Mouse (Mus musculus): ENCODE measurements at regions not wholly inside any gene's neighbourhood (a gene's known extent, or its start where the extent isn't known, plus 50 kb on each side); places are given as distances from the start of the nearest gene placed in this dataset.

DNA sequence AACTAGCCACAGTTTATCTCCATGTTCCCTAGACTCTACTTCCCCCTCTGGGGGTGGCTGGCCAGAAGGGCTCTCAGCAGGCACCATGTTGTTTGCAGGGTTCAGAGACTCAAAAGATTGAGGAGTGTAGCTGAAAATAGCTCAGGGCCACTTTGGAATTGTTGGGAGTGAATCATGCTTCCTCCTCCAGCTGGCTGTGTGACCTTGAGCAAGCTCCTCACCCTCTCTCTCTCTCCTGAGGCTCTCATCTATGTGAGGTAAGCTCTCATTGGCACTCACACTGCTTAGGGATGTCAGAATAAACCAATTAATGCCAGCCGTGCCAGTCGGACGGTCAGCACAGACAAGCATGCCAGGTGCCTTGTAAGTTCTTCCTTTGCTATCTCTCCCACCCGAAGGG is 228.0 kb downstream of the Sipa1l2 start:
- Histone ChIP-seq H3K27me3 (ENCODE audit: insufficient read depth, low read length) (peaks cover 8% of the 10 kb centered on the region; the same call in 1 of the 2 replicates), H3K27ac (ENCODE audit: low read depth, low read length) (no peak overlapping the region), H3K9me3 (ENCODE audit: low read length) (no peaks in the 10 kb centered on the region), H3K4me3 (ENCODE audit: low read depth, low read length) (no peak overlapping the region), H3K36me3 (ENCODE audit: insufficient read depth, low read length) (no peaks in the 10 kb centered on the region), H3K4me2 (ENCODE audit: low read depth, low read length, poor library complexity, severe bottlenecking) (no peak overlapping the region), H3K4me1 (ENCODE audit: insufficient read depth, low read length) (0 out of 2 replicates have a peak, but pooled peaks cover 6% of the 10 kb centered on the region), H3K9ac (replicated peaks; ENCODE audit: low read length, poor library complexity, severe bottlenecking) (no peak overlapping the region)
- no peak for TF ChIP-seq CTCF (IDR thresholded peaks at IDR 0.05)
- ATAC-seq (ENCODE audit: low FRiP score) (no peak), DNase-seq (ENCODE audit: low spot score) (no peak)
- WGBS, result 78% methylated on average over 4 of the region's 4 CpGs

DNA sequence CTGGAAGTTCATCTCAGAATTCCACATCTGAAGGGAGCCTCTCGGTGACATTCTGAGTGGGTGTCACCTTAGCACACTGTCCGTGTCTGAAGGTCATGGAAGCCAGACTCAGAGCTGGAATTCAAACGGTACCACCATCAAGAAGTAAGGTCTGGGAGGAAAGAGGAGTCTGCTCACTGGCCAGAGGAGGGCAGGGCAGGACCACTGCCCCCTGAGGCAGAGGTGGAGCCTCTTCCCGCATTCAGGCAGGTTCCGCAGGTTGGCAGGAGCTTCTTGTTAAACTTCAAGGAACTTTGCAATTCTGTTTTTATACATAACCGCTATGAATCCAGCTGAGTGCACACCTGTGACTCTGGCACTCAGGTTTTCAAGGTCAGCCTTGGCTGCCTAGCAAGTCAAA is 231.4 kb downstream of the Sipa1l2 start:
- no peak overlapping the region for H3K4me3 ChIP-seq (ENCODE audit: low read depth, low read length)
- no peaks in the 10 kb centered on the region for H3K9me3 ChIP-seq (ENCODE audit: low read length)
- peaks cover 8% of the 10 kb centered on the region; the same call in 1 of the 2 replicates for H3K27me3 ChIP-seq (ENCODE audit: insufficient read depth, low read length)
- TF ChIP-seq CTCF (IDR thresholded peaks at IDR 0.05), result peak; percentile 63
- H3K36me3 ChIP-seq (ENCODE audit: insufficient read depth, low read length), result no peaks in the 10 kb centered on the region
- WGBS, result 50% methylated on average over 6 of the region's 6 CpGs
- ATAC-seq (ENCODE audit: low FRiP score), result no peak
- H3K27ac ChIP-seq (ENCODE audit: low read depth, low read length), result no peak overlapping the region
- no peaks in the 10 kb centered on the region; the same call in 1 of the 2 replicates for H3K4me1 ChIP-seq (ENCODE audit: insufficient read depth, low read length)
- H3K9ac ChIP-seq (replicated peaks; ENCODE audit: low read length, poor library complexity, severe bottlenecking), result no peak overlapping the region
- no peak for DNase-seq (ENCODE audit: low spot score)
- H3K4me2 ChIP-seq (ENCODE audit: low read depth, low read length, poor library complexity, severe bottlenecking), result no peak overlapping the region

DNA sequence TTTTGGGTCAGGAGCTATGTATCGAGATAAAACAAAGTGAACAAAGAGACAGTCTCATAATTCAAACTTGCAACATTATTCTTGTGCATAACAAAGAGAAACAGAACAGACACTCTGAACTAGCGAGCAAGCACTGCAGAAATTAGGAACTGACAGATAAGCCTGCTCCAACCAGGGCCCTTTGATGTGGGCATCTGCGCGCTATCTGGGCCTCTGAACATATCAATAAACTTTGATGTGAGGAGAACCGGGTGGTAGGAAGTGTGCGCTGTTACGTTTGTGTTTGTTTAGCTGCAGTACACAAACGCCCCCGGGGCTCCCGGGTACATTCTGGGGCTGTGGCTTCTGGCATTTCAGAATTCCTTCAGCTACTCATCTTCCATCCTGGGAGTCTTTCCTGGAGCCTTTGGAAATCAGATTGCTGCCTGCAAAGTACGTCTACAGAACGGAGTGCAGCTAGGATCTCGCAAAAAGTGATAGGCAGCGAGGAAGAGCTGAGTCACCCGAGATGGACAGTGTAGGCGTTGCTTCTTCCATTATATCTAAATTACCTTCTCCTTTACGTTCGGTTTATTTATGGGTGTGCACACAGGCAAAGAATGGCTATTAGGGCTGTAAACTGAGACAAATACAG is 232.0 kb downstream of the Sipa1l2 start:
- Histone ChIP-seq H3K27me3 (ENCODE audit: insufficient read depth, low read length) (peaks cover 8% of the 10 kb centered on the region; the same call in 1 of the 2 replicates), H3K36me3 (ENCODE audit: insufficient read depth, low read length) (no peaks in the 10 kb centered on the region), H3K4me3 (ENCODE audit: low read depth, low read length) (no peak overlapping the region), H3K9ac (replicated peaks; ENCODE audit: low read length, poor library complexity, severe bottlenecking) (no peak overlapping the region), H3K4me1 (ENCODE audit: insufficient read depth, low read length) (no peaks in the 10 kb centered on the region; the same call in 1 of the 2 replicates), H3K9me3 (ENCODE audit: low read length) (no peaks in the 10 kb centered on the region), H3K27ac (ENCODE audit: low read depth, low read length) (no peak overlapping the region), H3K4me2 (ENCODE audit: low read depth, low read length, poor library complexity, severe bottlenecking) (no peak overlapping the region)
- no peak for ATAC-seq (ENCODE audit: low FRiP score)
- no peak for TF ChIP-seq CTCF (IDR thresholded peaks at IDR 0.05)
- no peak for DNase-seq (ENCODE audit: low spot score)
- 62% methylated on average over 18 of the region's 18 CpGs for WGBS

DNA sequence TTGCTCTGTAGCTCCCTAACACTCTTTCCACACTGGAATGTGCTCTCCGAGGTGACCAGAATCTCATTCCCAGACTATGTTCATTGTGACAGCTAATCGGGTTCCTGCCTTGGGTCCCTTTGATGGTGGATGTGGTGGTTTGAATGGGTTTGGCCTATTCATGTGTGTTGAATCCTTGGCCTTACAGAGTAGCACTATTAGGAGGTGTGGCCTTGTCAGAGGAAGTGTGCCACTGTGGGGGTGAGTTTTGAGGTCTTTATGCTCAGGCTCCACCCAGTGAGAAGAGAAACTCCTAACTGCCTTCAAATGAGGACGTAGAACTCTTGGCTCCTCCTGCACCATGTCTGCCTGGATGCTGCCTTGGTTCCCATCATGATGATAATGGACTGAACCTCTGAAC is 232.8 kb downstream of the Sipa1l2 start:
- DNase-seq (ENCODE audit: low spot score) (no peak), ATAC-seq (ENCODE audit: low FRiP score) (no peak)
- no peak overlapping the region for H3K27ac ChIP-seq (ENCODE audit: low read depth, low read length)

DNA sequence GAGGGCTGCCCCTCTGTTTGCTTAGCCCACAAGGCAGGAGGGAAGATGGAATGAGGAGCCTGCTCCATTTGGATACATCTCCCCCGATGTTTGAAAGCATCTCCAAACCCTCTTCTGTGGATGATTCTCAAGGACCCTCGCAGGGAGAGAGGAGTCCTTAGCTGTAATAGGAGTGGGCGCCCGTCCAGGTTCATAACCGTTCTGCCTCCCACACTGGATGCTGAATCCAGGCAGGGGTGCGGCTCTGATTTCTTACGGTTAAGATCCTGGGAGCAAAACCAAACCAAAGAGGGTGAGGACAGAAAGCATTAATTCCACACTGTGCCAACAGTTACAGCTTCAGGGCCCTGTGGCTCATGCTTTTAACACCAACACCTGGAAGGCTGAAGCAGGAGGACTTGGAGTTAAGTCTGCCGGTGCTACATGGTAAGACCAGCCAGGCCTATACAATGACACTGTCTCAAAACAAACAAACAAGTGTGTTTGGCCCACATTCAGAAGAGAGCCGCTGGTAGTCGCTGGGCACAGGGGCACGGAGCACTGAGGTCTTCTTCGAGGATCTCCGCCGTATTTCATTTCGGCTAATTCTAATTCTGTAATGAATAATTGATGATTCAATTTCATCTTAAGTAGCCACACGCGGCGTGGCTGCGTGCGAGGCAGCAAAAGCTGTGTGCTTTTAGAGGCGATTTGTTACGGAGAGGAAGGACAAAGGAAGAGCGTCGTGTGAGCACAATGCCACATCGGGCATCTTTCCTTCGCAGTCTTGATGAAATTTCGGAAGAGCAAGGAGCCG is 233.8 kb downstream of the Sipa1l2 start:
- WGBS, result 28% methylated on average over 28 of the region's 28 CpGs

More for the DNA sequence above, 232.8 kb downstream of the Sipa1l2 start:
- Histone ChIP-seq H3K9me3 (ENCODE audit: low read length) (no peaks in the 10 kb centered on the region), H3K27me3 (ENCODE audit: insufficient read depth, low read length) (peaks cover 8% of the 10 kb centered on the region; the same call in 1 of the 2 replicates), H3K4me1 (ENCODE audit: insufficient read depth, low read length) (no peaks in the 10 kb centered on the region; the same call in 1 of the 2 replicates), H3K9ac (replicated peaks; ENCODE audit: low read length, poor library complexity, severe bottlenecking) (no peak overlapping the region), H3K36me3 (ENCODE audit: insufficient read depth, low read length) (no peaks in the 10 kb centered on the region), H3K4me3 (ENCODE audit: low read depth, low read length) (no peak overlapping the region), H3K4me2 (ENCODE audit: low read depth, low read length, poor library complexity, severe bottlenecking) (no peak overlapping the region)
- whole genome bisulfite sequencing, result 36% methylated on average over 3 of the region's 3 CpGs
- no peak for TF ChIP-seq CTCF (IDR thresholded peaks at IDR 0.05)

DNA sequence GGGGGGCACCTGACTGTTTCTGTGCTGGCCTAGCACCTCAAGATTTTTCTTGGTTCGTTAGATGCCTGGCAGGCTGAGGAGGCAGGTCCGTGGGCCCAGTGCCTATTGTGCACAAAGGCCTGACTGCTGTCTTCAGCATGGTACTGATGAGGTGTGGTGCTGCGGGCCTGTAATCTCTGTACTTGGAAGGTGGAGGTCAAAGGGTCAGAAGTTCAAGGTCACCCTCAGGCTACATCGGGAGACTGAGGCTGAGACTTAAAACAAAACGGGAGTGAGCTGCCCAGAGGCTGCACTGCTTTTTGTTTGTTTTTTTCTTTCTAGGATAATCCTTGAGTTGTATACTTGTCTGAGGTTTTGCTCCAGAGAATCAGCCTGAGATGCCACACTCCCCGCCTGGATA is 234.4 kb downstream of the Sipa1l2 start:
- H3K4me2 ChIP-seq (ENCODE audit: low read depth, low read length, poor library complexity, severe bottlenecking), result no peak overlapping the region
- H3K9ac ChIP-seq (replicated peaks; ENCODE audit: low read length, poor library complexity, severe bottlenecking), result no peak overlapping the region
- H3K27me3 ChIP-seq (ENCODE audit: insufficient read depth, low read length), result peaks cover 8% of the 10 kb centered on the region; the same call in 1 of the 2 replicates
- no peaks in the 10 kb centered on the region; the same call in 1 of the 2 replicates for H3K4me1 ChIP-seq (ENCODE audit: insufficient read depth, low read length)
- DNase-seq (ENCODE audit: low spot score), result no peak
- no peak overlapping the region for H3K27ac ChIP-seq (ENCODE audit: low read depth, low read length)
- no peak for TF ChIP-seq CTCF (IDR thresholded peaks at IDR 0.05)
- no peak overlapping the region for H3K4me3 ChIP-seq (ENCODE audit: low read depth, low read length)
- no peaks in the 10 kb centered on the region for H3K36me3 ChIP-seq (ENCODE audit: insufficient read depth, low read length)
- WGBS, result 29% methylated on average over 6 of the region's 6 CpGs
- H3K9me3 ChIP-seq (ENCODE audit: low read length), result no peaks in the 10 kb centered on the region
- no peak for ATAC-seq (ENCODE audit: low FRiP score)

More for the DNA sequence above, 233.8 kb downstream of the Sipa1l2 start:
- no peaks in the 10 kb centered on the region for H3K36me3 ChIP-seq (ENCODE audit: insufficient read depth, low read length)
- no peak for TF ChIP-seq CTCF (IDR thresholded peaks at IDR 0.05)
- H3K27ac ChIP-seq (ENCODE audit: low read depth, low read length), result no peak overlapping the region
- H3K4me3 ChIP-seq (ENCODE audit: low read depth, low read length), result no peak overlapping the region
- peaks cover 8% of the 10 kb centered on the region; the same call in 1 of the 2 replicates for H3K27me3 ChIP-seq (ENCODE audit: insufficient read depth, low read length)
- H3K9ac ChIP-seq (replicated peaks; ENCODE audit: low read length, poor library complexity, severe bottlenecking), result no peak overlapping the region
- no peaks in the 10 kb centered on the region; the same call in 1 of the 2 replicates for H3K4me1 ChIP-seq (ENCODE audit: insufficient read depth, low read length)
- no peaks in the 10 kb centered on the region for H3K9me3 ChIP-seq (ENCODE audit: low read length)
- no peak for ATAC-seq (ENCODE audit: low FRiP score)
- DNase-seq (ENCODE audit: low spot score), result peak; percentile 68
- H3K4me2 ChIP-seq (ENCODE audit: low read depth, low read length, poor library complexity, severe bottlenecking), result no peak overlapping the region
